Mouse (Mus musculus): ENCODE data around the gene Sfxn5.
A peak's percentile ranks its signal among the peaks of the same experiment; 100 is the strongest.

The Sfxn5 gene

GRCm38 (mm10) chr6:85226570-85226969, 106.7 kb downstream of the Sfxn5 start:
- no peak for DNase-seq

GRCm38 (mm10) chr6:85224442-85224891, 108.8 kb downstream of the Sfxn5 start:
- no peak for DNase-seq

GRCm38 (mm10) chr6:85223498-85224150, 109.6 kb downstream of the Sfxn5 start:
- DNase-seq = no peak

- DNase-seq = no peak
Observed at GRCm38 (mm10) chr6:85222551-85222950, 110.7 kb downstream of the Sfxn5 start.

- no peak for DNase-seq
Observed at GRCm38 (mm10) chr6:85220917-85221316, 112.3 kb downstream of the Sfxn5 start.

- DNase-seq = no peak
Observed at GRCm38 (mm10) chr6:85219706-85220105, 113.5 kb downstream of the Sfxn5 start.

GRCm38 (mm10) chr6:85218684-85219445, 114.4 kb downstream of the Sfxn5 start:
- no peak for DNase-seq

- no peak for DNase-seq
Observed at GRCm38 (mm10) chr6:85218251-85218650, 115.0 kb downstream of the Sfxn5 start.

GRCm38 (mm10) chr6:85210686-85211085, 122.5 kb downstream of the Sfxn5 start:
- DNase-seq = no peak

- DNase-seq = no peak
Observed at GRCm38 (mm10) chr6:85209226-85209967, 123.8 kb downstream of the Sfxn5 start.

GRCm38 (mm10) chr6:85207345-85207744, 125.9 kb downstream of the Sfxn5 start:
- DNase-seq = no peak

GRCm38 (mm10) chr6:85206939-85207285, 126.3 kb downstream of the Sfxn5 start:
- DNase-seq = no peak

- DNase-seq = no peak
Observed at GRCm38 (mm10) chr6:85206182-85206938, 126.9 kb downstream of the Sfxn5 start.

- DNase-seq = no peak
Observed at GRCm38 (mm10) chr6:85197951-85198350, 135.3 kb downstream of the Sfxn5 start.

GRCm38 (mm10) chr6:85193381-85194318, 139.6 kb downstream of the Sfxn5 start:
- DNase-seq = peak; percentile 62

GRCm38 (mm10) chr6:85191751-85192440, 141.3 kb downstream of the Sfxn5 start:
- no peak for DNase-seq

GRCm38 (mm10) chr6:85190671-85191070, 142.6 kb downstream of the Sfxn5 start:
- no peak for DNase-seq

- no peak for DNase-seq
Observed at GRCm38 (mm10) chr6:85189911-85190591, 143.2 kb downstream of the Sfxn5 start.

GRCm38 (mm10) chr6:85189361-85189760, 143.9 kb downstream of the Sfxn5 start:
- no peak for DNase-seq

Data from thymus, postnatal 25 days (tissue).